Mouse (Mus musculus) C2C12 (cell line): ENCODE results near the gene Cdc42bpg. TPM values are rescaled to one million over a fixed set of nuclear protein-coding genes. Genes with fewer than 3 reads are reported as not detected.

ENCODE experiments used
- H3K27me3 ChIP-seq: one replicate; pipeline ENCODE4 v1.6.1; 2011; ENCODE audit not compliant: control insufficient read depth, insufficient read depth, insufficient read length
- H3K36me3 ChIP-seq: one replicate; pipeline ENCODE4 v1.6.1; 2011; ENCODE audit not compliant: control insufficient read depth, insufficient read depth
- H3K4me3 ChIP-seq: one replicate; pipeline ENCODE4 v1.5.1; 2011; ENCODE audit warnings: mild to moderate bottlenecking, control low read depth; ENCODE audit not compliant: poor library complexity, insufficient read depth, severe bottlenecking
- H3K79me2 ChIP-seq: one replicate; pipeline ENCODE4 v1.6.1; 2011; ENCODE audit not compliant: control insufficient read depth, insufficient read depth
- H3K79me3 ChIP-seq: one replicate; pipeline ENCODE4 v1.6.1; 2011; ENCODE audit warnings: low read depth, control low read depth
- H3ac ChIP-seq: one replicate; pipeline ENCODE3; 2011; ENCODE audit warnings: low read depth; ENCODE audit not compliant: control insufficient read depth, insufficient read length
- CEBPB ChIP-seq: IDR thresholded peaks from one replicate; pipeline ENCODE4 v1.6.1; 2011; ENCODE audit warnings: low read depth, mild to moderate bottlenecking, control low read depth, moderate library complexity
- CTCF ChIP-seq: IDR thresholded peaks from one replicate; pipeline ENCODE4 v1.5.1; 2011; ENCODE audit not compliant: control insufficient read depth, insufficient read depth, insufficient read length
- FOSL1 ChIP-seq: IDR thresholded peaks from one replicate; pipeline ENCODE4 v1.8.0; 2011; ENCODE audit warnings: mild to moderate bottlenecking, low read length; ENCODE audit not compliant: poor library complexity, insufficient read depth, severe bottlenecking
- MAX ChIP-seq: IDR thresholded peaks from one replicate; pipeline ENCODE4 v1.6.1; 2011; ENCODE audit warnings: mild to moderate bottlenecking, control low read depth
- MYOD1 ChIP-seq: IDR thresholded peaks from one replicate; pipeline ENCODE4 v1.6.1; 2011; ENCODE audit warnings: low read depth; ENCODE audit not compliant: control insufficient read depth, insufficient read length
- MYOG ChIP-seq: IDR thresholded peaks from one replicate; pipeline ENCODE4 v1.6.1; 2011; ENCODE audit not compliant: control insufficient read depth, insufficient read length; ENCODE audit errors: extremely low read depth
- USF1 ChIP-seq: IDR thresholded peaks from one replicate; pipeline ENCODE4 v1.6.1; 2011; ENCODE audit warnings: low read depth, mild to moderate bottlenecking, control low read depth, moderate library complexity
- microRNA-seq: library from miRNA; unstranded; fragments of <30 nt; microRNA quantifications from one replicate; pipeline ENCODE4, GENCODE M21; 2019; ENCODE audit warnings: borderline microRNAs expressed
- polyA plus RNA-seq: library from polyadenylated mRNA; unstranded; fragments of >200 nt; fragmentation: generic; extraction: Trizol; gene quantifications from one replicate; pipeline ENCODE4 v1.2.1, GENCODE M21; 2012; ENCODE audit warnings: missing spikeins

Cdc42bpg gene
- polyA plus RNA-seq, 1 experiment, result 7.2 TPM

GRCm38 (mm10) chr19:6370175-6370574, 63.9 kb downstream of the Cdc42bpg start:
- Histone ChIP-seq H3K79me3 (peaks cover 75% of the 10 kb centered on the region), H3K79me2 (peaks cover 98% of the 10 kb centered on the region), H3ac (no peak overlapping the region), H3K4me3 (no peak overlapping the region), H3K27me3 (no peaks in the 10 kb centered on the region), H3K36me3 (peaks cover 98% of the 10 kb centered on the region)
- TF ChIP-seq MAX, result no peak
- no peak for TF ChIP-seq CEBPB
- TF ChIP-seq MYOD1, result no peak
- TF ChIP-seq FOSL1, result no peak
- no peak for TF ChIP-seq USF1
- TF ChIP-seq CTCF, result no peak
- TF ChIP-seq MYOG, result no peak

- peaks cover 92% of the 10 kb centered on the region for H3K79me2 ChIP-seq
- H3K4me3 ChIP-seq, result no peak overlapping the region
- no peak overlapping the region for H3ac ChIP-seq
- peaks cover 96% of the 10 kb centered on the region for H3K36me3 ChIP-seq
- TF ChIP-seq MAX (peak; percentile 9), CEBPB (no peak), FOSL1 (peak; percentile 70)
- no peaks in the 10 kb centered on the region for H3K27me3 ChIP-seq
- peaks cover 55% of the 10 kb centered on the region for H3K79me3 ChIP-seq
These were observed 66.2 kb downstream of the Cdc42bpg start for GRCm38 (mm10) chr19:6372433-6372832.

GRCm38 (mm10) chr19:6373539-6374400, 67.5 kb downstream of the Cdc42bpg start:
- H3K27me3 ChIP-seq, result no peaks in the 10 kb centered on the region
- H3K79me3 ChIP-seq, result peaks cover 42% of the 10 kb centered on the region
- no peak overlapping the region for H3K4me3 ChIP-seq
- peaks cover 96% of the 10 kb centered on the region for H3K36me3 ChIP-seq
- no peak overlapping the region for H3ac ChIP-seq
- no peak for TF ChIP-seq FOSL1
- TF ChIP-seq CTCF, result peak; percentile 40
- peaks cover 84% of the 10 kb centered on the region for H3K79me2 ChIP-seq

- Histone ChIP-seq H3ac (no peak overlapping the region), H3K79me3 (peaks cover 34% of the 10 kb centered on the region), H3K36me3 (peaks cover 97% of the 10 kb centered on the region), H3K79me2 (peaks cover 76% of the 10 kb centered on the region), H3K4me3 (no peak overlapping the region), H3K27me3 (no peaks in the 10 kb centered on the region)
- TF ChIP-seq MYOD1 (no peak), MYOG (no peak), MAX (no peak), CEBPB (no peak)
These were observed 68.3 kb downstream of the Cdc42bpg start for GRCm38 (mm10) chr19:6374571-6374970.

Small RNA genes within 50 kb of the gene (microRNA-seq; reads per million reads assigned to microRNA genes)
- gene Mir192 (77.8 reads per million, percentile 72 among the genes with 10 or more reads in this experiment), gene Mir194-2 (37.5 reads per million, percentile 68 among the genes with 10 or more reads in this experiment), gene Mir6989 (0.48 reads per million, percentile 8 among the genes with 10 or more reads in this experiment)

Other genes starting within 250 kb of the Cdc42bpg start
- 60.0 TPM for gene Mrpl49, start 248.7 kb upstream of the Cdc42bpg start, polyA plus RNA-seq
- 2,541 TPM for gene Fau, start 248.6 kb upstream of the Cdc42bpg start, polyA plus RNA-seq
- gene Znhit2, start 245.3 kb upstream of the Cdc42bpg start, polyA plus RNA-seq, result 49.8 TPM
- 14.7 TPM for gene Tm7sf2, start 238.1 kb upstream of the Cdc42bpg start, polyA plus RNA-seq
- 55.2 TPM for gene Vps51, start 229.2 kb upstream of the Cdc42bpg start, polyA plus RNA-seq
- not detected for gene Tmem262, start 226.4 kb upstream of the Cdc42bpg start, polyA plus RNA-seq
- 0.44 TPM for gene Gm28374, start 224.2 kb upstream of the Cdc42bpg start, polyA plus RNA-seq
- gene Zfpl1, start 221.5 kb upstream of the Cdc42bpg start, polyA plus RNA-seq, result 59.7 TPM
- gene Cdca5, start 221.5 kb upstream of the Cdc42bpg start, polyA plus RNA-seq, result 33.0 TPM
- 0.36 TPM for gene AC131692.1, start 212.0 kb upstream of the Cdc42bpg start, polyA plus RNA-seq
- gene Naaladl1, start 200.7 kb upstream of the Cdc42bpg start, polyA plus RNA-seq, result 0.16 TPM
- 44.7 TPM for gene Sac3d1, start 187.8 kb upstream of the Cdc42bpg start, polyA plus RNA-seq
- 22.7 TPM for gene Snx15, start 178.2 kb upstream of the Cdc42bpg start, polyA plus RNA-seq
- gene Batf2, start 165.5 kb upstream of the Cdc42bpg start, polyA plus RNA-seq, result 0.04 TPM
- 78.3 TPM for gene Arl2, start 164.9 kb upstream of the Cdc42bpg start, polyA plus RNA-seq
- not detected for gene Majin, start 122.1 kb upstream of the Cdc42bpg start, polyA plus RNA-seq
- 0.13 TPM for gene Gpha2, start 80.1 kb upstream of the Cdc42bpg start, polyA plus RNA-seq
- gene Ppp2r5b, start 70.6 kb upstream of the Cdc42bpg start, polyA plus RNA-seq, result 25.3 TPM
- gene Atg2a, start 64.8 kb upstream of the Cdc42bpg start, polyA plus RNA-seq, result 10.3 TPM
- gene Ehd1, start 29.7 kb upstream of the Cdc42bpg start, polyA plus RNA-seq, result 219 TPM
- gene Men1, start 28.5 kb downstream of the Cdc42bpg start, polyA plus RNA-seq, result 51.0 TPM
- 10.2 TPM for gene Map4k2, start 34.7 kb downstream of the Cdc42bpg start, polyA plus RNA-seq
- 138 TPM for gene Sf1, start 57.2 kb downstream of the Cdc42bpg start, polyA plus RNA-seq
- 1.2 TPM for gene Pygm, start 77.9 kb downstream of the Cdc42bpg start, polyA plus RNA-seq
- gene Rasgrp2, start 92.9 kb downstream of the Cdc42bpg start, polyA plus RNA-seq, result 0.71 TPM
- gene Nrxn2, start 112.3 kb downstream of the Cdc42bpg start, polyA plus RNA-seq, result 0.09 TPM
- gene Slc22a12, start 236.6 kb downstream of the Cdc42bpg start, polyA plus RNA-seq, result not detected